Mouse (Mus musculus) myocyte (in vitro differentiated cells): ENCODE results near the gene Olfr971. TPM values are rescaled to one million over a fixed set of nuclear protein-coding genes. Genes with fewer than 3 reads are reported as not detected.

Source experiments
- polyA plus RNA-seq: library from polyadenylated mRNA; unstranded; fragments of >200 nt; fragmentation: generic; extraction: Trizol; gene quantifications from one replicate; pipeline ENCODE4 v1.2.1, GENCODE M21; 2012; ENCODE audit warnings: missing spikeins

Gene Olfr971
- polyA plus RNA-seq, 1 experiment, result not detected

Other genes with a start within 250 kb of the Olfr971 start
- gene AW551984, start 232.5 kb upstream of the Olfr971 start, polyA plus RNA-seq, result 0.01 TPM
- gene Olfr148, start 226.2 kb upstream of the Olfr971 start, polyA plus RNA-seq, result not detected
- gene Olfr960, start 215.5 kb upstream of the Olfr971 start, polyA plus RNA-seq, result not detected
- gene Olfr961, start 191.8 kb upstream of the Olfr971 start, polyA plus RNA-seq, result not detected
- gene Olfr963, start 169.7 kb upstream of the Olfr971 start, polyA plus RNA-seq, result not detected
- 0.02 TPM for gene Olfr149, start 129.8 kb upstream of the Olfr971 start, polyA plus RNA-seq
- not detected for gene Olfr965, start 125.5 kb upstream of the Olfr971 start, polyA plus RNA-seq
- gene Olfr150, start 105.9 kb upstream of the Olfr971 start, polyA plus RNA-seq, result not detected
- gene Olfr967, start 90.6 kb upstream of the Olfr971 start, polyA plus RNA-seq, result not detected
- not detected for gene Olfr968, start 53.6 kb upstream of the Olfr971 start, polyA plus RNA-seq
- gene Olfr969, start 45.9 kb upstream of the Olfr971 start, polyA plus RNA-seq, result not detected
- not detected for gene Olfr970, start 28.0 kb upstream of the Olfr971 start, polyA plus RNA-seq
- not detected for gene Olfr972, start 29.5 kb downstream of the Olfr971 start, polyA plus RNA-seq
- not detected for gene Olfr229, start 70.5 kb downstream of the Olfr971 start, polyA plus RNA-seq
- not detected for gene Olfr974, start 100.6 kb downstream of the Olfr971 start, polyA plus RNA-seq
- not detected for gene Olfr975, start 115.2 kb downstream of the Olfr971 start, polyA plus RNA-seq
- gene Olfr976, start 124.3 kb downstream of the Olfr971 start, polyA plus RNA-seq, result not detected
- gene Olfr978, start 155.2 kb downstream of the Olfr971 start, polyA plus RNA-seq, result not detected
- not detected for gene Olfr979, start 166.6 kb downstream of the Olfr971 start, polyA plus RNA-seq
- not detected for gene Olfr980, start 172.7 kb downstream of the Olfr971 start, polyA plus RNA-seq
- gene Olfr981, start 184.6 kb downstream of the Olfr971 start, polyA plus RNA-seq, result not detected
- gene Olfr982, start 237.0 kb downstream of the Olfr971 start, polyA plus RNA-seq, result not detected